ENCODE assay signal across 28 mouse cellular contexts in genomic region chr3:100731896-100732295, GRCm38 (mm10). TPM values are rescaled to one million over a fixed set of nuclear protein-coding genes. Genes with fewer than 3 reads are reported as not detected.
DNase-seq lines count a peak whose midpoint lies in the region; ATAC-seq and TF ChIP-seq lines count a peak whose summit lies in the region.
"Had no signal": no experiment of that assay in that cellular context is flagged by ENCODE, and none has a peak within 500 bp of the region (broad histone marks: within the 10 kb centered on the region; RNA-seq: fewer than 3 reads in every experiment).

No protein-coding gene starts in this region.

- 0 out of 2 replicates have a peak overlapping the region, but pooled peaks have one; percentile 10 for H3K27ac ChIP-seq in layer of hippocampus, adult 2 months
- H3K27ac ChIP-seq in CH12.LX (ENCODE audit: insufficient read depth, low read depth) = no peak overlapping the region
- H3K27ac ChIP-seq: embryonic facial prominence, embryonic 10.5 days; embryonic facial prominence, embryonic 13.5 days; forebrain, embryonic 12.5 days; forebrain, embryonic 15.5 days; heart, embryonic 15.5 days; hindbrain, embryonic 10.5 days; hindbrain, embryonic 13.5 days had no signal

- dilution Hi-C loops in CH12.LX (cut with MboI; ENCODE audit: extremely low pct_ligation_motif_present, extremely low pct_unique_long_range_greater_than_20kb, low sequenced_read_pairs) = no loop called here

- H3K9ac ChIP-seq in CH12.LX (ENCODE audit: insufficient read depth, low read depth) = no peak overlapping the region
- H3K9ac ChIP-seq: embryonic facial prominence, embryonic 13.5 days; forebrain, embryonic 12.5 days; forebrain, embryonic 15.5 days; heart, embryonic 12.5 days; heart, embryonic 15.5 days; hindbrain, embryonic 13.5 days had no signal

- no peak for DNase-seq in layer of hippocampus, adult 2 months (ENCODE audit: low spot score in 2 of 2)
- DNase-seq in layer of hippocampus, adult 9-10 months (ENCODE audit: low spot score) = no peak
- DNase-seq in CH12.LX (ENCODE audit: extremely low read depth) = peak; percentile 13
- DNase-seq in urinary bladder, adult 18-20 months (ENCODE audit: low spot score in 2 of 2) = no peak
- no peak for DNase-seq in right cerebral cortex, postnatal 25 days
- DNase-seq: adrenal gland, adult 8-10 months; adrenal gland, postnatal 25 days; cerebellum, adult 11-12 months; cerebellum, adult 8-10 months; cerebellum, postnatal 10 days; cerebellum, postnatal 36 days; embryo, embryonic 11 days; gastrocnemius, postnatal 25 days; heart, postnatal 10 days; heart, postnatal 36 days had no signal

- no peaks in the 10 kb centered on the region for H3K9me3 ChIP-seq in CH12.LX (replicated peaks; ENCODE audit: low read length)
- H3K9me3 ChIP-seq: embryonic facial prominence, embryonic 10.5 days; embryonic facial prominence, embryonic 13.5 days; forebrain, embryonic 12.5 days; forebrain, embryonic 15.5 days; heart, embryonic 12.5 days; heart, embryonic 15.5 days; hindbrain, embryonic 10.5 days; hindbrain, embryonic 13.5 days had no signal

- no peak overlapping the region for H3K4me2 ChIP-seq in CH12.LX (ENCODE audit: insufficient read depth, low read depth, poor library complexity, severe bottlenecking)
- H3K4me2 ChIP-seq: embryonic facial prominence, embryonic 13.5 days; forebrain, embryonic 12.5 days; forebrain, embryonic 15.5 days; heart, embryonic 12.5 days; heart, embryonic 15.5 days; hindbrain, embryonic 13.5 days had no signal

- peaks cover 3 to 17% of the 10 kb centered on the region in 2 experiments for H3K4me1 ChIP-seq in CH12.LX (ENCODE audit: control insufficient read depth in 1 of 2, insufficient read depth in 2 of 2)
- H3K4me1 ChIP-seq: embryonic facial prominence, embryonic 10.5 days; forebrain, embryonic 12.5 days; heart, embryonic 15.5 days; hindbrain, embryonic 13.5 days had no signal

- no peaks in the 10 kb centered on the region for H3K36me3 ChIP-seq in CH12.LX (replicated peaks in 1 of 2; ENCODE audit: control insufficient read depth in 1 of 2, insufficient read depth in 1 of 2, low read length in 1 of 2)
- H3K36me3 ChIP-seq: embryonic facial prominence, embryonic 10.5 days; embryonic facial prominence, embryonic 13.5 days; forebrain, embryonic 12.5 days; forebrain, embryonic 15.5 days; heart, embryonic 12.5 days; heart, embryonic 15.5 days; hindbrain, embryonic 10.5 days; hindbrain, embryonic 13.5 days had no signal

- H3K27me3 ChIP-seq in CH12.LX (replicated peaks) = no peaks in the 10 kb centered on the region
- H3K27me3 ChIP-seq: embryonic facial prominence, embryonic 13.5 days; forebrain, embryonic 12.5 days; forebrain, embryonic 15.5 days; heart, embryonic 12.5 days; heart, embryonic 15.5 days; hindbrain, embryonic 13.5 days had no signal

- peak; percentile 10; the same call in 1 of the 2 replicates for ATAC-seq in megakaryocyte progenitor cell, adult 5-6 weeks (replicated peaks; ENCODE audit: poor library complexity)
- ATAC-seq: activated CD4-positive, CD25-positive, alpha-beta regulatory T cell, adult 4 months; CD4-positive, CD25-positive, alpha-beta regulatory T cell, adult 4 months; forebrain, embryonic 15.5 days; hindbrain, embryonic 16.5 days had no signal

- no peak for TF ChIP-seq EP300 in CH12.LX (IDR thresholded peaks at IDR 0.05; ENCODE audit: low read length)

- no peak for TF ChIP-seq CTCF in layer of hippocampus, adult 2 months (conservative IDR thresholded peaks at IDR 0.05)
- no peak for TF ChIP-seq CTCF in CH12.LX (conservative IDR thresholded peaks at IDR 0.05 in 1 of 2, IDR thresholded peaks at IDR 0.05 in 1 of 2; ENCODE audit: low read depth in 2 of 2, low read length in 2 of 2)

- no peak overlapping the region; the same call in 1 of the 2 replicates for H3K4me3 ChIP-seq in layer of hippocampus, adult 2 months
- H3K4me3 ChIP-seq in CH12.LX (replicated peaks in 1 of 3; ENCODE audit: low read depth in 2 of 3, low read length in 2 of 3, poor library complexity in 1 of 3) = no peak overlapping the region
- H3K4me3 ChIP-seq: embryonic facial prominence, embryonic 10.5 days; embryonic facial prominence, embryonic 13.5 days; erythroblast, embryonic 14.5 days; forebrain, embryonic 12.5 days; forebrain, embryonic 15.5 days; heart, embryonic 12.5 days; heart, embryonic 15.5 days; hindbrain, embryonic 10.5 days; hindbrain, embryonic 13.5 days had no signal

- in situ Hi-C loops in CH12.LX (cut with MboI; ENCODE audit: low pct_ligation_motif_present, low pct_unique_long_range_greater_than_20kb, low sequenced_read_pairs) = no loop called here

- no peak for TF ChIP-seq POLR2A in CH12.LX (IDR thresholded peaks at IDR 0.05; ENCODE audit: low read depth, low read length)

- no peaks in the 10 kb centered on the region for H3K79me2 ChIP-seq in CH12.LX (replicated peaks; ENCODE audit: control insufficient read depth, extremely low read depth, insufficient read depth, poor library complexity, severe bottlenecking)

- TF ChIP-seq RAD21 in CH12.LX (IDR thresholded peaks at IDR 0.05; ENCODE audit: low read depth, low read length) = no peak

TF ChIP-seq in CH12.LX, 34 proteins besides CTCF, POLR2A, EP300 and RAD21:
- no peak for TF ChIP-seq USF1 (IDR thresholded peaks at IDR 0.05; ENCODE audit: low read depth, low read length)
- TF ChIP-seq GABPA (IDR thresholded peaks at IDR 0.05; ENCODE audit: insufficient replicate concordance, low read depth, low read length) = no peak
- TF ChIP-seq MEF2A (IDR thresholded peaks at IDR 0.05; ENCODE audit: borderline replicate concordance, low read depth, low read length) = no peak
- TF ChIP-seq HCFC1 (IDR thresholded peaks at IDR 0.05; ENCODE audit: low read depth, low read length) = no peak
- TF ChIP-seq SIN3A (IDR thresholded peaks at IDR 0.05; ENCODE audit: low read length) = no peak
- TF ChIP-seq IRF4 (IDR thresholded peaks at IDR 0.05; ENCODE audit: low read depth, low read length) = no peak
- TF ChIP-seq MXI1 (IDR thresholded peaks at IDR 0.05; ENCODE audit: low read depth, low read length) = no peak
- TF ChIP-seq TBP (conservative IDR thresholded peaks at IDR 0.05; ENCODE audit: low read depth, low read length) = no peak
- no peak for TF ChIP-seq TCF12 (IDR thresholded peaks at IDR 0.05; ENCODE audit: low read depth, low read length)
- TF ChIP-seq MYC (IDR thresholded peaks at IDR 0.05; ENCODE audit: low read depth, low read length) = no peak
- no peak for TF ChIP-seq RCOR1 (conservative IDR thresholded peaks at IDR 0.05; ENCODE audit: low read depth, low read length)
- no peak for TF ChIP-seq SMC3 (IDR thresholded peaks at IDR 0.05; ENCODE audit: low read depth, low read length)
- TF ChIP-seq NELFE (IDR thresholded peaks at IDR 0.05; ENCODE audit: low read depth, low read length) = no peak
- TF ChIP-seq JUND (conservative IDR thresholded peaks at IDR 0.05; ENCODE audit: low read depth, low read length) = no peak
- no peak for TF ChIP-seq ELF1 (IDR thresholded peaks at IDR 0.05; ENCODE audit: low read depth, low read length)
- TF ChIP-seq CHD2 (IDR thresholded peaks at IDR 0.05; ENCODE audit: low read length) = no peak

RNA-seq across cellular contexts. Expression of gene Man1a2, which starts 46.6 kb away (rescaled TPM):
- total RNA-seq in layer of hippocampus, adult 2 months (2021) = 100 to 1,000 TPM in 1 of 2 experiments, 10 to 100 TPM in 1; 97.8 to 113 TPM
- total RNA-seq in CH12.LX (2012; rRNA removed) = 47.7 and 53.5 TPM in 2 replicates
- total RNA-seq in CH12.LX (2014; rRNA removed) = 31.1 and 33.4 TPM in 2 replicates
- 73.6 and 83.7 TPM in 2 replicates for polyA plus RNA-seq in CH12.LX (2012; ENCODE audit: insufficient read length, low read depth)
- total RNA-seq in megakaryocyte progenitor cell, adult 5-6 weeks (2015) = 19.3 and 19.4 TPM in 2 replicates
- 56.8 and 84.3 TPM in 2 replicates for total RNA-seq in megakaryocyte progenitor cell, adult 5-6 weeks (2017)
